Comparison of ENCODE assay signal across 23 mouse cellular contexts in genomic region chr15:86290074-86290473, GRCm38 (mm10).
DNase-seq lines count a peak whose midpoint lies in the region; ATAC-seq lines count a peak whose summit lies in the region.
"Had no signal": no experiment of that assay in that cellular context is flagged by ENCODE, and none has a peak within 500 bp of the region (broad histone marks: within the 10 kb centered on the region; RNA-seq: fewer than 3 reads in every experiment).

No protein-coding gene starts in this region.

- no peak overlapping the region for H3K9ac ChIP-seq in midbrain, embryonic 13.5 days (replicated peaks)
- H3K9ac ChIP-seq in midbrain, embryonic 14.5 days (replicated peaks; ENCODE audit: low read length) = no peak overlapping the region
- H3K9ac ChIP-seq: embryonic facial prominence, embryonic 13.5 days; limb, embryonic 15.5 days had no signal

- ATAC-seq in cerebellum, adult (ENCODE audit: insufficient number of reproducible peaks, low FRiP score, low TSS enrichment) = peak; percentile 52; the same call in 1 of the 2 replicates
- no peak for ATAC-seq in midbrain, embryonic 13.5 days
- no peak for ATAC-seq in midbrain, embryonic 14.5 days (ENCODE audit: low FRiP score, low TSS enrichment)
- ATAC-seq: forebrain, embryonic 16.5 days; hindbrain, postnatal 0 days had no signal

- H3K27me3 ChIP-seq in midbrain, embryonic 13.5 days = peaks cover 9% of the 10 kb centered on the region; the same call in 1 of the 2 replicates
- no peaks in the 10 kb centered on the region for H3K27me3 ChIP-seq in midbrain, embryonic 14.5 days (ENCODE audit: control insufficient read depth, insufficient read depth, low read length)
- H3K27me3 ChIP-seq: CH12.LX; embryonic facial prominence, embryonic 13.5 days; limb, embryonic 15.5 days; megakaryocyte, embryonic 14.5 days had no signal

- peak overlapping the region; percentile 46; the same call in 1 of the 2 replicates for H3K27ac ChIP-seq in midbrain, embryonic 13.5 days
- H3K27ac ChIP-seq in midbrain, embryonic 14.5 days (replicated peaks; ENCODE audit: low read depth, low read length) = no peak overlapping the region
- H3K27ac ChIP-seq: embryonic facial prominence, embryonic 13.5 days; gastrocnemius, adult 2 months; hindbrain, postnatal 0 days; limb, embryonic 15.5 days; stomach, postnatal 0 days had no signal

- peaks cover 28% of the 10 kb centered on the region for H3K4me1 ChIP-seq in midbrain, embryonic 13.5 days (replicated peaks)
- peaks cover 18% of the 10 kb centered on the region for H3K4me1 ChIP-seq in midbrain, embryonic 14.5 days (ENCODE audit: control insufficient read depth, insufficient read depth, low read length)
- H3K4me1 ChIP-seq: limb, embryonic 15.5 days had no signal

- no peak for DNase-seq in cerebellum, adult 11-12 months
- DNase-seq in layer of hippocampus, adult 8-10 months (ENCODE audit: low spot score in 2 of 2) = peak; percentile 49 to 58
- DNase-seq in layer of hippocampus, postnatal 10 days (ENCODE audit: low spot score in 2 of 2) = no peak
- DNase-seq in midbrain, embryonic 14.5 days = no peak
- peak; percentile 65 for DNase-seq in telencephalon, adult 2 months (ENCODE audit: low read depth, low spot score)
- no peak for DNase-seq in adrenal gland, postnatal 14 days
- DNase-seq: adrenal gland, adult 8-10 months; gastrocnemius, adult 2 months; heart, adult 11 months; heart, postnatal 4 days; kidney, adult 11 months; kidney, postnatal 10 days; lung, postnatal 10 days; thymus, postnatal 14 days had no signal

- no peak overlapping the region for H3K4me2 ChIP-seq in midbrain, embryonic 13.5 days (replicated peaks)
- no peak overlapping the region for H3K4me2 ChIP-seq in midbrain, embryonic 14.5 days (ENCODE audit: low read length)
- H3K4me2 ChIP-seq: embryonic facial prominence, embryonic 13.5 days; limb, embryonic 15.5 days had no signal

- 76% methylated on average over 3 of the region's 3 CpGs for WGBS in midbrain, embryonic 13.5 days
- WGBS in midbrain, embryonic 14.5 days = 67% methylated on average over 3 of the region's 3 CpGs

- no peak overlapping the region for H3K4me3 ChIP-seq in midbrain, embryonic 13.5 days (replicated peaks)
- no peak overlapping the region for H3K4me3 ChIP-seq in midbrain, embryonic 14.5 days (replicated peaks; ENCODE audit: low read depth, low read length)
- H3K4me3 ChIP-seq: embryonic facial prominence, embryonic 13.5 days; gastrocnemius, adult 2 months; limb, embryonic 15.5 days; megakaryocyte, embryonic 14.5 days had no signal

- no peaks in the 10 kb centered on the region for H3K36me3 ChIP-seq in midbrain, embryonic 13.5 days
- no peaks in the 10 kb centered on the region for H3K36me3 ChIP-seq in midbrain, embryonic 14.5 days (ENCODE audit: control insufficient read depth, insufficient read depth, low read length)
- H3K36me3 ChIP-seq: embryonic facial prominence, embryonic 13.5 days; limb, embryonic 15.5 days had no signal

- H3K9me3 ChIP-seq in midbrain, embryonic 13.5 days = no peaks in the 10 kb centered on the region
- no peaks in the 10 kb centered on the region for H3K9me3 ChIP-seq in midbrain, embryonic 14.5 days (ENCODE audit: control insufficient read depth, low read length)
- H3K9me3 ChIP-seq: embryonic facial prominence, embryonic 13.5 days; limb, embryonic 15.5 days; megakaryocyte, embryonic 14.5 days had no signal

Comparison
In these comparisons a context has a peak if more than half of its experiments do, and no peak if none do; other contexts are left out.
1. DNase-seq: peak in layer of hippocampus, adult 8-10 months (2 of 2) and telencephalon, adult 2 months (single experiment); none in cerebellum, adult 11-12 months (single experiment), layer of hippocampus, postnatal 10 days (0 of 2), midbrain, embryonic 14.5 days (single experiment) and adrenal gland, postnatal 14 days (single experiment).